ENCODE assay signal across 9 mouse cellular contexts in the genomic region with DNA sequence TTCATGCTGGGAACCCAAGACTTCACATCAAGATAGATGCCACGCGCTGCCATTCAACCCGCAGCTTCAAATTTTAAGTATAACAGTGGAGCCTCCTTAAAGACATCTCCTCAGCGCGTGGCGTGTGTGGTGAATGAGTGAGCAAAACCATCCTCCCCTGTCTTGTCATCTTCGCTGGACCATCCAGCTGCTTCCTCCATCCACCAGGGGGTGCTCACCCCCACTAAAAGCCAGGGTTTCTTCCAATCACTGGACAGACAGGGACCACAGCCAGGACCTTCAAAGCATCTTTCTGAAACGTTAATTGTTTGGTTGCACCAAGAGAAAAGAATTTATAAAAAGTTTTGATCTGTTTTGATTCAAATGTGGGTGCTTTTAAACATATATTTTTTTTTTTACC.
DNase-seq lines count a peak whose midpoint lies in the region; ATAC-seq and TF ChIP-seq lines count a peak whose summit lies in the region.
"Had no signal": no experiment of that assay in that cellular context is flagged by ENCODE, and none has a peak within 500 bp of the region (broad histone marks: within the 10 kb centered on the region; RNA-seq: fewer than 3 reads in every experiment).

No protein-coding gene starts in this region.

- H3K4me2 ChIP-seq in hindbrain, embryonic 13.5 days = no peak overlapping the region
- H3K4me2 ChIP-seq in forebrain, embryonic 12.5 days = no peak overlapping the region
- H3K4me2 ChIP-seq in intestine, postnatal 0 days (replicated peaks; ENCODE audit: low read depth) = no peak overlapping the region
- no peak overlapping the region for H3K4me2 ChIP-seq in limb, embryonic 14.5 days (replicated peaks; ENCODE audit: low read depth, low read length, severe bottlenecking)
- H3K4me2 ChIP-seq: limb, embryonic 13.5 days had no signal

- peaks cover 20% of the 10 kb centered on the region for H3K4me1 ChIP-seq in hindbrain, embryonic 10.5 days (replicated peaks)
- peaks cover 23% of the 10 kb centered on the region for H3K4me1 ChIP-seq in hindbrain, embryonic 13.5 days (replicated peaks)
- H3K4me1 ChIP-seq in forebrain, embryonic 12.5 days = peaks cover 22% of the 10 kb centered on the region
- no peaks in the 10 kb centered on the region for H3K4me1 ChIP-seq in intestine, postnatal 0 days (replicated peaks; ENCODE audit: control insufficient read depth, insufficient read depth, low read length)
- 0 out of 2 replicates have a peak, but pooled peaks cover 5% of the 10 kb centered on the region for H3K4me1 ChIP-seq in limb, embryonic 14.5 days (ENCODE audit: control insufficient read depth, insufficient read depth, low read length)

- H3K9ac ChIP-seq in hindbrain, embryonic 13.5 days = no peak overlapping the region; the same call in 1 of the 2 replicates
- H3K9ac ChIP-seq in forebrain, embryonic 12.5 days = no peak overlapping the region
- no peak overlapping the region for H3K9ac ChIP-seq in intestine, postnatal 0 days (ENCODE audit: low read depth, low read length)
- H3K9ac ChIP-seq in limb, embryonic 14.5 days (ENCODE audit: low read depth, low read length, severe bottlenecking) = no peak overlapping the region
- H3K9ac ChIP-seq: limb, embryonic 13.5 days had no signal

- peak overlapping the region; percentile 23; the same call in 1 of the 2 replicates for H3K27ac ChIP-seq in hindbrain, embryonic 10.5 days
- no peak overlapping the region for H3K27ac ChIP-seq in hindbrain, embryonic 13.5 days
- H3K27ac ChIP-seq in forebrain, embryonic 12.5 days = no peak overlapping the region
- H3K27ac ChIP-seq in intestine, postnatal 0 days (ENCODE audit: low read depth, low read length) = no peak overlapping the region
- H3K27ac ChIP-seq in limb, embryonic 14.5 days (replicated peaks; ENCODE audit: low read depth, low read length) = no peak overlapping the region
- H3K27ac ChIP-seq: limb, embryonic 13.5 days had no signal

- no peak overlapping the region for H3K4me3 ChIP-seq in hindbrain, embryonic 10.5 days
- H3K4me3 ChIP-seq in hindbrain, embryonic 13.5 days = no peak overlapping the region
- no peak overlapping the region for H3K4me3 ChIP-seq in forebrain, embryonic 12.5 days (replicated peaks)
- H3K4me3 ChIP-seq in intestine, postnatal 0 days (ENCODE audit: low read depth, low read length) = no peak overlapping the region
- H3K4me3 ChIP-seq in limb, embryonic 14.5 days (replicated peaks; ENCODE audit: low read length) = no peak overlapping the region
- H3K4me3 ChIP-seq: limb, embryonic 13.5 days had no signal

- TF ChIP-seq POLR2A in limb, embryonic 14.5 days (IDR thresholded peaks at IDR 0.05; ENCODE audit: borderline replicate concordance, extremely low read depth, insufficient read depth, insufficient read length) = no peak

- H3K36me3 ChIP-seq in hindbrain, embryonic 10.5 days = no peaks in the 10 kb centered on the region
- no peaks in the 10 kb centered on the region for H3K36me3 ChIP-seq in hindbrain, embryonic 13.5 days
- H3K36me3 ChIP-seq in forebrain, embryonic 12.5 days (replicated peaks) = no peaks in the 10 kb centered on the region
- no peaks in the 10 kb centered on the region for H3K36me3 ChIP-seq in intestine, postnatal 0 days (ENCODE audit: control insufficient read depth, insufficient read depth)
- H3K36me3 ChIP-seq in limb, embryonic 14.5 days (ENCODE audit: control insufficient read depth, insufficient read depth, low read length) = no peaks in the 10 kb centered on the region
- H3K36me3 ChIP-seq: limb, embryonic 13.5 days had no signal

- TF ChIP-seq CTCF in intestine, postnatal 0 days (IDR thresholded peaks at IDR 0.05; ENCODE audit: low read depth) = peak; percentile 87

- no peak; the same call in 1 of the 2 replicates for ATAC-seq in hindbrain, embryonic 13.5 days (ENCODE audit: low FRiP score)
- 0 out of 2 replicates have a peak, but pooled peaks have one; percentile 61 for ATAC-seq in forebrain, embryonic 12.5 days (ENCODE audit: low FRiP score)
- ATAC-seq in intestine, postnatal 0 days = no peak
- no peak for ATAC-seq in limb, embryonic 14.5 days (ENCODE audit: low FRiP score, low read depth)
- ATAC-seq in monocyte, adult 5-6 weeks (replicated peaks; ENCODE audit: insufficient number of reproducible peaks, low FRiP score, low TSS enrichment, poor library complexity, severe bottlenecking) = no peak

- 32% methylated on average over 8 of the region's 8 CpGs for WGBS in hindbrain, embryonic 10.5 days
- 34% methylated on average over 8 of the region's 8 CpGs for WGBS in hindbrain, embryonic 13.5 days
- 42% methylated on average over 8 of the region's 8 CpGs for WGBS in forebrain, embryonic 12.5 days
- WGBS in intestine, postnatal 0 days = 29% methylated on average over 8 of the region's 8 CpGs
- WGBS in limb, embryonic 14.5 days = 34% methylated on average over 8 of the region's 8 CpGs

- H3K27me3 ChIP-seq in hindbrain, embryonic 10.5 days (ENCODE audit: insufficient read depth, poor library complexity, severe bottlenecking) = peaks cover 7% of the 10 kb centered on the region; the same call in 1 of the 2 replicates
- H3K27me3 ChIP-seq in hindbrain, embryonic 13.5 days = no peaks in the 10 kb centered on the region
- H3K27me3 ChIP-seq in forebrain, embryonic 12.5 days = no peaks in the 10 kb centered on the region
- no peaks in the 10 kb centered on the region for H3K27me3 ChIP-seq in intestine, postnatal 0 days (replicated peaks; ENCODE audit: control insufficient read depth, insufficient read depth, low read length)
- H3K27me3 ChIP-seq in limb, embryonic 14.5 days (ENCODE audit: control insufficient read depth, insufficient read depth, low read length) = no peaks in the 10 kb centered on the region
- H3K27me3 ChIP-seq: limb, embryonic 13.5 days had no signal

- peak; percentile 73 for DNase-seq in hindbrain, embryonic 10.5 days (ENCODE audit: low spot score)
- DNase-seq in adrenal gland, postnatal 36 days = peak; percentile 65 to 78
- DNase-seq in limb, embryonic 14.5 days (ENCODE audit: low spot score) = peak; percentile 30
- peak; percentile 74 for DNase-seq in retina, postnatal 1 day

- no peaks in the 10 kb centered on the region for H3K9me3 ChIP-seq in hindbrain, embryonic 10.5 days
- H3K9me3 ChIP-seq in hindbrain, embryonic 13.5 days = 0 out of 2 replicates have a peak, but pooled peaks cover 5% of the 10 kb centered on the region
- no peaks in the 10 kb centered on the region for H3K9me3 ChIP-seq in forebrain, embryonic 12.5 days
- H3K9me3 ChIP-seq in intestine, postnatal 0 days (ENCODE audit: control insufficient read depth) = no peaks in the 10 kb centered on the region
- no peaks in the 10 kb centered on the region for H3K9me3 ChIP-seq in limb, embryonic 14.5 days (ENCODE audit: control insufficient read depth, low read length)
